In genomic region chr19:36265276-36265675, GRCm38 (mm10) we compare ENCODE assay signal across 14 mouse cellular contexts.
"Had no signal": no experiment of that assay in that cellular context is flagged by ENCODE, and none has a peak within 500 bp of the region (broad histone marks: within the 10 kb centered on the region; RNA-seq: fewer than 3 reads in every experiment).

No protein-coding gene starts in this region.

- H3K9ac ChIP-seq: kidney, embryonic 15.5 days; limb, embryonic 12.5 days; liver, embryonic 13.5 days; liver, postnatal 0 days; lung, embryonic 15.5 days; midbrain, embryonic 13.5 days had no signal

- H3K4me2 ChIP-seq: kidney, embryonic 15.5 days; limb, embryonic 12.5 days; liver, embryonic 13.5 days; lung, embryonic 15.5 days; midbrain, embryonic 13.5 days had no signal

- H3K4me3 ChIP-seq: kidney, embryonic 15.5 days; limb, embryonic 12.5 days; liver, embryonic 13.5 days; lung, embryonic 15.5 days; midbrain, embryonic 13.5 days had no signal

- DNase-seq: kidney, postnatal 14 days; layer of hippocampus, adult 9-11 months; layer of hippocampus, postnatal 36 days; liver; liver, embryonic 13.5 days; liver, postnatal 0 days; lung, postnatal 14 days; right cerebral cortex, postnatal 25 days; thymus, postnatal 36 days had no signal

- ATAC-seq: liver, postnatal 0 days; midbrain, embryonic 13.5 days had no signal

- H3K27me3 ChIP-seq: kidney, embryonic 15.5 days; limb, embryonic 12.5 days; liver, embryonic 13.5 days; lung, embryonic 15.5 days; midbrain, embryonic 13.5 days had no signal

- H3K9me3 ChIP-seq: kidney, embryonic 15.5 days; limb, embryonic 12.5 days; liver, embryonic 13.5 days; lung, embryonic 15.5 days; midbrain, embryonic 13.5 days had no signal

- H3K27ac ChIP-seq: kidney, embryonic 15.5 days; limb, embryonic 12.5 days; liver, embryonic 13.5 days; lung, embryonic 15.5 days; macrophage; midbrain, embryonic 13.5 days had no signal

- H3K4me1 ChIP-seq: kidney, embryonic 15.5 days; limb, embryonic 12.5 days; liver, embryonic 13.5 days; lung, embryonic 15.5 days; midbrain, embryonic 13.5 days had no signal

- H3K36me3 ChIP-seq: kidney, embryonic 15.5 days; limb, embryonic 12.5 days; liver, embryonic 13.5 days; lung, embryonic 15.5 days; midbrain, embryonic 13.5 days had no signal
